Mouse (Mus musculus): ENCODE results near the gene Acsf3. TPM values are rescaled to one million over a fixed set of nuclear protein-coding genes. Genes with fewer than 3 reads are reported as not detected.
A peak's percentile ranks its signal among the peaks of the same experiment; 100 is the strongest.

Acsf3 gene
- total RNA-seq, 2 experiments from 2014 or later, result 14.3 to 15.0 TPM

DNA sequence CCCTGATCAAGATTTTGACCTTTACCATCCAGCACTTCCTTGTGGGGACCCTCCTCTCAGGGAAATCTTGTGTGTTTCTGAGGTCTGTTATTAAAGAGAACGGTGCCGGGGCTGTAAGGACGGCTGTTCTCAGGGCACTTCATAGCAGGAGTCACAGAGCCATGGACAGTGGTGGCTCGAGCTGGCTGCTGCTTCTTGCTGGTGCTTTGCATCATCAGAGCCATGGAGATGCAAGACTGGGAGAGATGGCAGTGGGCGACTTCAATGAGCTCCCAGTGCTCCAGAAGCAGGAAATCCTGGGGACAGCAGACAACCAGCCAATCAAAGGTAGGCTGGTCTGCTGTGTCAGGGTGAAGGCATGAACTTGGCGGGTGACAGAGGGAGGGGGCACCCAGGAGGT, 14.2 kb upstream of the Acsf3 start:
- no peak for DNase-seq

DNA sequence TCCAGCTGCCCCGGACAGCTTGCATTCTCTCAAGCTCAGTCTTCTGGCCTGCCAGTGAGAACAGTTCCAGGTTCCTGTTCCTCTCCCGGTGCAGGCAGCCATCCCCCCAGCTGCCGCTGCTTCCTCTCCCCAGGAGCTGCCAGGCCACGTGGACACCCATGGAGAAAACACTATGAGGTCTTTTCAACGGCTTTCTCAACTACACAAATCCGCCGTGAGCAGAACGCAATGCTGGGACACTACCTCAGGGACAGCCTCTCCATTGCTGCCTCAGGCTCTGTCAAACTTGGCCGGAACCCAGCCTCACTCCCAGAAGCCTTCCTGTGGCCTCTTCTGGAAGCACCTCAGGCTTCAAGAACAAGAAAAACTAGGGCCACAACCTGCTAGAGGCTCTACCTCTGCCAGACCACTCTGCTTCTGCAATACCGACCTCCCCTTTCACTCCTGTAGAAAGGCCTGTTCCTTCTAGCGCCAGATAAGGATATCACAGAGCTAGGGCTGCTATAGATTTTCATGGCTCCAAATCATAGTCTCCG, 12.5 kb upstream of the Acsf3 start:
- no peak for DNase-seq

DNA sequence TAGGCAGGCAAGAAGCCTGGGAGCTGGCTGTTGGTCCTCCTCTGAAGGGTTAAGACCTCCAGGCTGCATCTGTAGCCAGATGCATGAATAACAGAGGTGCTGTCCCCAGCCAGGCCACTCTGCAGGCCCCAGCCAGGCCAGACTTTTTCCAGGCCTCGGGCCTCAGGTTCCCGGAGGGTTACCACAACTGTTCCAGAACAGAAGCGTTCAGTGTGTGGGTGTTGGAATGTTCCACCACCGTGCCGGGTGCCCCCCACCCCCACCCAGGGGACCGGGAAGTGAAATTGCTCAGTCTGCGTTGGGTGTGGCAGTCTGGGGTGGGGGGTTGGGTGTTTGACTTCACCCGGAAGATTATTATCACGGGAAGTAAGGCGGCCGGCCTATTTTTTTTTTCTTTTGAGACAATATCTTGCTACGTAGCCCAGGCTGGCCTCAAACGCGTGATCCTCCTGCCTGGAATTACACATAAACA, 12.0 kb upstream of the Acsf3 start:
- DNase-seq, result peak; percentile 25

DNA sequence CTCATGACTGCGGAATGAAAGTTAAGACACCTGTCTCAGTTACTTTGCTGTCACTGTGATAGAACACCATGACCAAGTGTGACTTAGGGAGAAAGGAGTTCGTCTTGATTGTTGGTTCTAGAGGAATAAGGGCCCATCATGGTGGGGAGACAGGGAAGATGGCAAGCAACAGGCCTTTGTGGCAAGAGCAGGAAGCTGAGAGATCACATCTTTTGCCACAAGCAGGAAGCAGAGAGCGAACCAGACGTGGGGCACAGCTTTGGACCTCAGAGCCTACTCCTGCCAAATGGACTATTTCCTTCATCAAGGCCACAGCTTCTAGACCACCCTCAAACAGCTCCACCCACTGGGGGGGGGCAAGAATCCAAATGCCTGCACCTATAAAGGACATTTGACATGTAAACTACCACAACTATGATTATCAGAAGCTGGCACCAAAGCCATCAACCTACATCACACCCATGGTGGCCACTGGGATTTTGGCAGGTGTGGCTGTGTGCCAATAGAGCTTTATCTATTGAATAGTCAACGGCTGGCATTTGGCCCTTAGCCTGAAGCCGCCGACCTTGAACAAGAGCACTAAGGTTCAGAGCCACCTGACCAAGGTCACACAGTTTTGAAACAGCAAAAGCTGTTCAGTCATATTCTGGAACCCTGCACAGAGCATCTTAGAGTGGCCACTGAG, 10.4 kb upstream of the Acsf3 start:
- no peak for DNase-seq

DNA sequence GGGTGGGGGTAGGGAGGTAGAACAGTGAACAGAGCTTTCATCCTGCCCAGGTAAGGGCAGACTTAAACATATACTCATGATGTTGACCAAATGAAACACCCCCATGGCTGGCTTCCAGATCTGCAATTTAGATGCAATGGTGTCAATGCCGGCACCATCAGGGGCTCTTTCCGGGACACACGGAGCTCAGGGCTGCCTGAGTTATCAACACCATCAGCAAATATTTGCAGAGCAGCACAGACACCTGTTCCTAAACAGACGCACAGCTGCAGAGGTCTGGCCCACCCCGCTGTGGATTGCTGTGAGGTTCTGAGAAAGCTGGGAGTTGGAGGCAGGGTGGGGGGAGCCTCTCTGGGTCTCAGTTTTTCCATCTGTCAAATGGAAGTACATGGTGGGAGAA, 9.1 kb upstream of the Acsf3 start:
- no peak for DNase-seq

DNA sequence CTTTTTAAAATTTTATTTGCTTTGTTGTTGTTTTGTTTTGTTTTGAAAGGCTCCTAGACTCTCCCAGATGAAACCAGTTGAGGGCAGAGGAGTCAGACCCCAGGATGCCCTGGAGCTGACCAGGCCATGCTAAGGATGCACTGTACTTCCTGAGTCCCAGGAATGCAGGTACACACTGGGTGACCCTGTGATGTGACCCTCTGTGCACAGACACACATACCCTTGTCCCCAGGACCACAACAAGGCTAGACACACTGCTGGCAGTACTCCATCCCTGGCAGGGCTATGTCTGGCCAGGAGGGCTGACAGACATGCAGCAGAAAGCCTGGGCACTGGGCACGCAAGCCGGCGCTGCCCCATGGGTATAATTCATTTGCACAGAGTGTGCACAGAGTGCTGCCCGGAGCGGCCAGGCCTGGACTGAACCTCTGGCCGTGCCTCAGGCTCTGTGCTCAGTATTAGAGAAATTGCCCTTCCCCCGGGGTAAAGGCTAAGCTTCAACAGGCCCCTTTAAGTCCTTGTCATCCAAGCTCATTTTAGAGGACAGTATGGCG, 8.6 kb upstream of the Acsf3 start:
- no peak for DNase-seq

DNA sequence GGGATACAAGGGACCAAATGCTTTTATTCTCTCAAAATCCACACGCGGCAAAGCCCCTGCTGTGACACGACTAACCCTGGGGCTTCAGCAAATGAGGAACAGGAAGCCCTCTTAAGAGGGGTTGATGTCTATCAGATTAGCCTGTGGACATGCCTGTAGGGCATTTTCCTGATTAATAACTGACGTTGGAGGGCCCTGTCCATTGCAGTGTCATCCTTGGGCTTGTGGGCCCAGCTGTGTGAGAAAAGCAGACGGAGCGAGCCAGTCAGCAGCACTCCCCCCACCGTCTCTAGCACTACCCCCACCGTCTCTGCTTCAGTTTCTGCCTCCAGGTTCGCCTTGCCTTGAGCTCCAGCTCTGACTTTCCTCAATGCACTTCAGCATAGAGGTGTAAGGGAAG, 8.1 kb upstream of the Acsf3 start:
- DNase-seq, result no peak

DNA sequence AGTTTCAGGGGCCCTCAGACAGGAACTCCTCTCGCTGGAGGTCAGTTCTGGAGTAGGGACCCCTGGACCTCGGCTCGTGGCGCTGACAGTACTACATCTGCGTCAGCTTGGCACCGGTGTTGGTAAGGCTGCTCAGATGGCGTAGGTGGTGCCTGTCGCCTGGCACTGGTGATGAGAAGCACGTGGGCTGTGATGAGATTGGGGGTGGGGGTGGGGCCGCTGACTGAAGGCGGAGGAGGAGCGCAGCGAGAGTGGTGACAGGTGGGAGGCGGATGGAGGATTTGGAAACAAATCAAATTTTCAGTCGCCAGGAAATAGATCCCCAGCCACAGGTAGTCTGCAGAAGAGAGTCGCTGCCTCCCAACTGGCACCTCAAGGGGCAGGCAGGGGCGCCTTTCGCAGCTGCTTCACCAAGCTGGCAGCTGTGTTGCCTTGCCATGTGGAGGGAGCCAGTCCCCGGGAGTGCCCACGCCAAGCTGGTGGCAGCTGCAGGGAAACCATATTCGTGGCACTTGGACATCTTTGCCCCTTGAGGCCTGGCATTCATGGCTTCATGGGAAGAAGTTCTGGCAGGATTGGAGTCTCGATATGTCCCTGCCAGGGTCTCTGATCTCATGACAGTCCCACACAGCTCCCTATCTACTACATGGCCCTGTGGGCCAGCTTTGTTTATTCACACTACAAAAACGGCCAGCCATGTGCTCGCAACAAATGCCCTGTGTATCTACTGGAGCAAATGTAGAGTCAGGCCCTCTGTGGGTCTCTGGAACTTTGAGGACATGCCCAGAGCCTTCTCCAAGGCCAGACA, 5.8 kb upstream of the Acsf3 start:
- peak; percentile 30 for DNase-seq

DNA sequence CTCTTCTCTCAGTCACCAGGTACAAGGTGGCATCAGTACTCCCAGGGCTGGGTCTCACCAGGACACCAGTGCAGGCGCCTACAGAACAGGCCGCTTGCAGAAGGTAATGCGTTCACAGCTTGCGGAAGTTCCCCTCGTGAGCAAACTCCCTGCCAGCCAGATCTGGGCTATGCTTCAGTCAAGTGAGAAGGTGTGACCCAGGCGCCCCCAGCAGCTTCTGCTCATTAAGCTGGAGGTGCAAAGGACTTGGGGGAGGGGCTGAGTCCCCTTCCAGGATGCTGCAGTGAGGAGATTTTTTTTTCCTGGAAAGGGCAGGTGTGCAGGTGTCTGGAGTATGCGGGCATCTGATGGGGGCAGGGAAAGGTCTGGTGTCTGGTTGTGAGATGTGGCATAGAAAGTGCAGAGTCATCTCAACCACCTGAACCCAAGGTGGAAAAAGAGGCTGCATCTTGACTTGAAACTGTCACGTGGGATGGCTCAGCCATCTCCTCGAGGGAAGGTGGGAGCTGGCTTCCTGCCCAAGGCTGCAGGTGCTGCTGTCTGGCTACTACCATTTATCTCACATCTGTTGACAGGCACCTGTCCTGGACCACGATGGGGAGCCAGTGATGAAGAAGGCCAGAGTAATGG, 2.7 kb upstream of the Acsf3 start:
- DNase-seq, result no peak

DNA sequence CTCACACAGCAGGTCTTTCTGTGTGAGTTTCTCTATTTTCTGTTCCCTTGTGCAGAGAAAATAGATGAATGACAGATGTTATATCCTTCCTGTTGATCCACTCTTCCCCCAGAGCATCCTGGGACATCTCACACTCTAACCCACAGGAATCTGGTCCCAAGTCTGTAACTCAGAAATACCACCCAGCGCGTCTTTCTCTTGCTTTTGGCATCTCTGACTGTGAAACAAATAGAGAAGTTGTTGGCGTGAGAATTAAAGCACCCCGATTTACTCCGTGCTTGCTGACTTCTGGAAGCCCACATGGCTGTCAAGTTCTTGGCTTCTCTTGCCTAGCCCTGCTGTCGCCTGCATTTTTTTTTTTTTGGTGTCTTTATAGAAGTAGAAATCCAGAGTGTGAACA, 2.4 kb downstream of the Acsf3 start:
- no peak for DNase-seq

DNA sequence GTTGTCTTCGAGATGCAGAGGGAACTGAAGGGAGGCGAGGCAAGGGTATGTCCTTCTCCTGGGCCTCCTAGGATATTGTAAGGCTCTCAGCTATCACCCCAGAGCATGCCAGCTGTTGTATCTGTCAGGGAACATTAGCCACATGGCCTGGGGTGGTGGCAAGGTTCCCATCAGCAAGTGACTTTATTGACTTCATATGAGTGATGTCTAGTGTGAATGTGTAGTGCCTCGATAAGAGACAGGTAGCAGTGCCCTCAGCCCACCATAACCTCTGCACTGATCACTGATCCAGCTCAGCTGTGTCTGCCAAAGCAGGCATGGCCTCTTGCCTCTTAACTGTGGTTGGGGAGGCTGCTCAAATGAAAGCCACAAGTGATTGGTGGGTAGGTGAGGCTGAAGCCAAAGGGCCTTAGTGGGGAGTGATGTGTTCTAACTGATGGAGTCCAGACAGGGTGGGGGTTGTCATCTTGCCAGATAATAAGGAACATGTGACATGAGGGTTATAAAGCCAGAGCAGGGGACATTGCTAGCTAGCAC, 3.5 kb downstream of the Acsf3 start:
- DNase-seq, result no peak

DNA sequence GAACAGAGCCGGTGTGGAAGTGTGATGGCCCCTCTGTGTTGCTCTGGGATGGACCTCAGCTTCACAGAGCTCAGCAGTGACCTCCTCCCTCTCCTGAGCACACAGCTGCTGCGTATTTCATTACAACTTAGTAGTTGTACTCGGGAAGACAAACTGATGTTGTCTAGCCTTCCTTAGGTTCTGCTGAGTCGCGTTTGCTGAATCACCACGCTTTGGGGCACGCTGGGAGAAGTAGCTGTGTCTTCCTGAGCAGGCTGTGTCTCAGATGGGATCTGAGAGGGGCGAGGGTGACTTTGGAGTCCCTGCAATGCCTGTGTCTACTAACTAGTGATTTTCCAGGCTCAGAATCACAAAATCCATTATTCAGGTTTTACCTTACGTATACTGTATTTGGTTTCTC, 4.0 kb downstream of the Acsf3 start:
- no peak for DNase-seq

DNA sequence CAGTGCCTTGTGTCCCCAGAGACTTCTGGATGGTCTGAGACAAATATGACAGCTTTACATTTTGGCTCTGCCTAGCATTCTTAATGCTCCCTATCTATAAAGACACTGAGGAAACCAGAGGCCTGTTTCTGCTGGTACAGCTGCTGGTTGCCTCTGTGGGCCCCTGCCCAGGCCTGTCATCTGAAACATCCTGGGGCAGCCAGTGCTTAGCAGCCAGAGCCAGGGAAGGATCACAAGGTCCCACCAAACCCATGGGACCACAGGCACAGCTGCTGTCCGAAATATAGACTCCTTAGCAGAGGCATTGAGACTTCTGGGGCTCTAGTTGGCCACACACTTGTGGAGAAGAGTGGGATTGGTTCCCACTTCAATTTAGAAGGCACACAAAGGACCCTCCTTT, 9.5 kb downstream of the Acsf3 start:
- no peak for DNase-seq

DNA sequence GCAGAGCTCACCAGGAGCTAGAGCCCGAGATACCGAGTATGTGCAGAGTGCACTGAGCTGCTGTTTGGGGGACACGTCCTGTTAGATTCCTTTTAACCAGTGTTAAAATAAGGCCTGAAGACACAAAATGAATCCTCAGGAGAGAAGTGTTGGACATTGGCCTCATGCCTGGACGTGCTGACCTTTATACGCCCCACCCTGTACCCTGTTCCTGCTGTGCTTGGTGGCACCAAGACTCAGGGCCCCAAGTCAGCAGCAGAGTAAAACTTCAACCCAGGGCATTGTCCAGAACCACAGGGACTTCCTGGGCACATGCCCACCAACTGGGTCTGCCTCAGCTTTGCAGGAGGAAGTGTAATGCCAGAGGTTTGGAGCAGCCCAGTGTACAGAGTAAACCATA, 14.5 kb downstream of the Acsf3 start:
- no peak for DNase-seq

DNA sequence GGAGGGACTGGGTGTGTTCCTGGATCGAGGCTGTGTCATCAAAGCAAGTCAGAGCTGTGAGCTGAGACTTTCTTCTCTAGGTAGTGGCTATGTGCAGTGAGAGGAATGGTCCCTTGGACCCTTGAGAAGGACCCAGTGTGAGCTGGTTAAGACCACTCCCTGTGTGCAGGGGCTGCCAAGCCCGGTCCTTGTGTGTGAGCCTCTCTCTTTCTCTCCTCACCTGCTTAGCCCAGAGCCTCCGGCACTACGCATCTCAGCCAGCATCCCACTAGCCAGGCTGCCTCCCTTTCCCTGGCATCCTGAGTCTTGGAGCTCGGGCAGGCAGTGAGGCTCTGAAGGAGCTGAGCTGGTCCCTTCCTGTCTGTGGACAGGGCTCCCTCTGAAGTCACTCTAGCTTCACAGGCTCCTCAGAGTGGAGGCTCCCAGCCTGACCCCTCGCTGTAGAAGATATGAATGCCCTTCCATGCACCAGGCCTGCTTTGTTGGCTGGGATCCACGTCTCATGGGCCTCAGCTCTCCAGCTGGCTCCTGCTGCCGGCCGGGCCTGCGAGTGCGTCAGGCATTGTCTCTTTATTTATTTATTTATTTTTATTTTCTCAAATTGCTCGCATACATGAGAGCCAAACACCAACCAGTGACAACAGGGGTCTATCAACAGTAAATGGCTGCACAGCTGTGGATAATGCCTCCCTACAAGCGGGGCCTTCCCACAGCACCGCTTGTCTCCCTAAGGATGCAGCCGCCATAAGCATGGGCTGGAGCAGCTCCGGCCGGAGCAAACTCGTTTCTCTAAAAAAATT, 18.3 kb downstream of the Acsf3 start:
- peak; percentile 66 for DNase-seq

DNA sequence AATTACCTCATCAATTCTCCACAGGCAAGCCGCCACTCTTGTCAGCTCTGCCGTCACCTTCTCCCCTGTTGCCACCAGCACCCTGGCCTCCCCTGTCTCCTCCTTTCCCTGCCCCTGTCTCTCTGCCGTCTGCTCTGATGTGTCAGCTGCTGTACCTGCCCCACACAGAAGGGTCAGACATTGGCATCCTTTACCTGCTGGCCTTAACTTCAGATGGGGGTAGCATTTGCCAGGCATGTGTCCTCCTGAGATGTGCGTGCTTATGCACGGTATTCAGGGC, 18.8 kb downstream of the Acsf3 start:
- no peak for DNase-seq

DNA sequence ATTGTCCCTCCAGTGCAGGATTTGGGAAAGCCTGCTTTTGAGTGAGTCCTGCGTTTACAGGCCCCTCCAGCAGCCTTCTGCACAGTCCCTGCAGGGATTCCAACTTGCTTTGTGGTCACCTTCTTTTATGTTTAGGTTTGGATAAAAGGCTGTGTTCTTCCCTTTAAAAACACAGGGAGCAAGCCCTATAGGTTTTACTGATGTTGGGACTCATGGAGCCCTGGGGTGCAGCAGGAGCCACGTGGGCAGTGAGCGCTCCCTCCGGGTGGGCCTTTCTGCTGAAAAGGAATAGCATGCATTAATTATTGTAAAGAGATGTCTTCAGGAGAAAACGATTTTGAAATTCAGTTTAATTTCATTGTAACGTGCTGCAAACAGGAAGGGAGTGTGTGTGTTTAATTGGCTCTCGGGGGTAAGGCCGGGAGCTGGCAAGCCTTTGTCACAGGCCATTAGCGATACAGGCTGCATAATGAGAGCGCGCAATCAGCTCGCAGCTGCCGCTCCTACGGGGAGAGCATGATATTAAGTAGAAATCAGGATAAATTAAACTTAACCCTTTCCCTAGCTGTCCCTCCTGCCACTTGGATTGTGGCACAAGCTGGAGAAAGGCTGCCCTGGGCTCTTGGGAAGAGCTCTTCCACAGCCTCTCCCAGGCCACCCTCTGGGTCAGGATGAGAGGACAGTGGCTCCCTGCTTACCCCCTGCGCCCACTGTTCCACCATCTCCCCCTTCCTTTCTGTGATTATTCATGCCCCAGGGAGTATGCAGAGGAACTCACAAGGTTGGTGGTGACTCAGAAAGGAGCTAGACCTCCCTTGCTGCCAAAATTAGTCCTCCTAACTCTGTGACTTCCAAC, 28.8 kb downstream of the Acsf3 start:
- DNase-seq, result no peak

DNA sequence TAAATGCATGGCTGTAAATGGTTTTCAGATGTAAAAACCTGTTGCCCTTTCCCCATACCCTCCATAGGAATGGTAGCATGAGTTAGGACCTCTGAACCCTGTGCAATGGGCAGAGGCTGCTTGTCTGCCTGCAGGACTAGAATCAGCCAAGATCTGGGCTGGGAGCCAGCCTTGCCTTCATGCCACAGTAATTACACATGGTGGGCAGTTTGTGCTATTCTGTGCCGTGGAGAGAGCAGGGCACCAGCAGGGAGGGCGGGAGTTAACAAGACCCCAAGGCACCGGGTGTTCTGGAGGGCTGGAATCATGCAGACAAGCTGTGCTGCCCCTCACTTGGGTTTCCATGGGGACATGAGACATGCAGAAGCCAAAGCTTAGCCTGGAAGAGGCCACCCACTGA, 30.1 kb downstream of the Acsf3 start:
- DNase-seq, result peak; percentile 54

DNA sequence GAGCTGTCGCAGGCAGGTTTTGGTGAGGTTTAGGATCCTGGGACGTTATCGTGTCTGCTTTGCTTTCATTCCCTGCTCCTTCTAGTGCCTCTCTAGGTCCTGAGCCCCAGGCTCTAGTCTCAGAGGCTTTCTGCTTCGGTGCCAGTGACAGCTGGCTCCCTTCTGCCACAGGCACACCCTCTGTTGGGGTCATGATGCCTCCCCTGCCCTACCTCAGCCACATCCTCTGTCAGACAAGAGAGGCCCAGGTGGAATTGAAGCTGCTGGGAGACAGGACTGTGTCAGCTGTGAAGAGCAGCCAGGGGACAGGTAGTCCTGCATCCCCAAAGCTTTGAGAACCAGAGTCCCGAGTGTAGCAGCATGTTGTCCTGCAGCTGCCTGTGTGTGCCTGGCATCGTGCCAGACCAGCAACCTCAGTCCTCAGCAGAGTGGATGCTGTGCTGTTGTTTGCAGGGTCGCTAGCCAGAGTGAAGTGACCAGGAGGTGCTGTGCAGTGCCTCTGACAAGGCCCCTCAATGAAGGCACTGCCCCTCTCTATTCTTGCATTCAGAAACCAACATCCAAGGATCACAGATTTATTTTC, 31.8 kb downstream of the Acsf3 start:
- DNase-seq, result no peak

DNA sequence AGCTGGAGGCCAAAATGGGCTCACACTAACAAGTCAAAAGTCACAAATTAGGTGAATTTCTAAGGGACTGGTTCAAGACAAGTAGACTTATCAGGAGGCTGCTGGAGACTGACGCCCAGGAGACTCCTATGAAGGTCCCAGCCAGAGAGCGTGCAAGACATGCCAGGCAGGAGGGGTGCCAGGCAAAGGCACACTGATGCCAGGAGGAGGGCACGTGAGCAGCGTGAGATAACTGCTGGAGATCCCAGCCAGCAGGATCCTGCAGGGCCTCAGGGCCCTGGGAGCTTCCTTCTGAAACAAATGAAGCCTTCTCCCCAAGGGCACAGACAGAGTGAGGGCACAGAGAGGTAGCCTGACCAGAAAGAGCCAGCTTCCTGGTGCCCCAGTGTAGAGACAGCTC, 32.6 kb downstream of the Acsf3 start:
- DNase-seq, result peak; percentile 53

DNA sequence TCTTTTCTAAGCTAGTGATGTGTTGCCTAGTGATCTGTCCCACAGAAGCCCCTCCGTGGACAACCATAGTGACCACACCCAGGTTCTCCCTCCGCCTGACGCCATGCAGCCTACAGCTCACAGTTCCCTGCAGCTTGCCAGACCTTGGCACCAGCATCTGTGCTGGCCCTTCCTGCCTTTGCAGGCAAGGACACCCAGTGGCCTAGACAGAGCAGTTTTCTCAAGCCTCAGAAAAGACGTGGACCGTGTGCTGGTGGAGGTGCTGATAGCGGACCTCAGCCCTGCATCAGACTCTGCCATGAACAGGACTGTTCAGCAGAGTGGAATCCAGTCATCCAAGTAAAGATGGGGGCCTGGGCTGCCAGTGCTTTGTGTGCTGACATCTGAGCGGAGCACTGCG, 35.1 kb downstream of the Acsf3 start:
- no peak for DNase-seq
